Mouse (Mus musculus): ENCODE measurements around the gene Rnf24. TPM values are rescaled to one million over a fixed set of nuclear protein-coding genes. Genes with fewer than 3 reads are reported as not detected.

Gene Rnf24
- total RNA-seq, 1 experiment from 2014 or later: 6.3 TPM

Other genes starting within 250 kb of the Rnf24 start
- not detected in 2 replicates for gene Hspa12b, start 225.6 kb downstream of the Rnf24 start, total RNA-seq (2017)
- not detected in 2 replicates for gene Gm11037, start 219.4 kb downstream of the Rnf24 start, total RNA-seq (2017)
- 10.1 and 11.3 TPM in 2 replicates for gene 1700037H04Rik, start 192.8 kb downstream of the Rnf24 start, total RNA-seq (2017)
- 16.3 and 18.0 TPM in 2 replicates for gene Cenpb, start 172.8 kb downstream of the Rnf24 start, total RNA-seq (2017)
- 111 and 116 TPM in 2 replicates for gene Cdc25b, start 165.9 kb downstream of the Rnf24 start, total RNA-seq (2017)
- 2.0 and 2.2 TPM in 2 replicates for gene Spef1, start 165.6 kb downstream of the Rnf24 start, total RNA-seq (2017)
- 7.7 and 13.3 TPM in 2 replicates for gene Ap5s1, start 145.8 kb downstream of the Rnf24 start, total RNA-seq (2017)
- gene Mavs, start 118.8 kb downstream of the Rnf24 start, total RNA-seq (2017): 14.4 and 15.3 TPM in 2 replicates
- 54.8 and 58.1 TPM in 2 replicates for gene Pank2, start 90.4 kb downstream of the Rnf24 start, total RNA-seq (2017)
- gene Smox, start 138.6 kb upstream of the Rnf24 start, total RNA-seq (2017): 63.3 and 76.9 TPM in 2 replicates
- gene Adra1d, start 209.4 kb upstream of the Rnf24 start, total RNA-seq (2017): not detected in 2 replicates